Mouse (Mus musculus) limb, embryonic 13.5 days (tissue): Measurements from ENCODE around the gene Zbtb8b. TPM values are rescaled to one million over a fixed set of nuclear protein-coding genes. Genes with fewer than 3 reads are reported as not detected.

Experiments
- ATAC-seq: fragments of 200-750 bp; cut with Nextera tagmentation; 2 replicates; pipeline ENCODE4 v1.8.0; 2017; ENCODE audit warnings: low read depth, moderate number of reproducible peaks, moderate TSS enrichment; ENCODE audit not compliant: low FRiP score
- H3K27ac ChIP-seq: fragments of 300-500 bp; sonication (generic); 2 replicates; pipeline ENCODE4 v1.5.1; 2015; ENCODE audit warnings: inconsistent platforms, mild to moderate bottlenecking, moderate library complexity
- H3K27me3 ChIP-seq: fragments of 300-500 bp; sonication (generic); 2 replicates; pipeline ENCODE4 v1.6.1; 2015; ENCODE audit warnings: mild to moderate bottlenecking, inconsistent platforms
- H3K36me3 ChIP-seq: fragments of 300-500 bp; sonication (generic); 2 replicates; pipeline ENCODE4 v1.6.1; 2015; ENCODE audit warnings: inconsistent platforms, mild to moderate bottlenecking, moderate library complexity
- H3K4me1 ChIP-seq: fragments of 300-500 bp; sonication (generic); 2 replicates; pipeline ENCODE4 v1.6.1; 2015; ENCODE audit warnings: inconsistent platforms
- H3K4me2 ChIP-seq: fragments of 300-500 bp; sonication (generic); replicated peaks from 2 replicates; pipeline ENCODE4 v1.6.1; 2015; ENCODE audit warnings: inconsistent platforms, mild to moderate bottlenecking, moderate library complexity
- H3K4me3 ChIP-seq: fragments of 300-500 bp; sonication (generic); 2 replicates; pipeline ENCODE4 v1.5.1; 2015; ENCODE audit warnings: moderate library complexity, mild to moderate bottlenecking, inconsistent platforms
- H3K9ac ChIP-seq: fragments of 300-500 bp; sonication (generic); 2 replicates; pipeline ENCODE4 v1.6.1; 2015; ENCODE audit warnings: mild to moderate bottlenecking, inconsistent platforms
- H3K9me3 ChIP-seq: fragments of 300-500 bp; sonication (generic); 2 replicates; pipeline ENCODE4 v1.6.1; 2016; ENCODE audit warnings: inconsistent platforms
- WGBS: fragments of 180-500 bp; shearing (Covaris S2); methylation state at CpG from one replicate; pipeline ENCODE4 v1.1.7; 2015; 5-methylcytosine and 5-hydroxymethylcytosine counted together
- polyA plus RNA-seq: library from polyadenylated mRNA; unstranded; fragments of >200 nt; fragmentation: Nextera tagmentation; extraction: Ambion mirVana; gene quantifications from 2 replicates; pipeline ENCODE4 v1.2.1, GENCODE M21; 2015

The Zbtb8b gene
- polyA plus RNA-seq, 1 experiment from 2014 or later: 1.9 TPM

- 90% methylated on average over 3 of the region's 3 CpGs for WGBS
- H3K36me3 ChIP-seq: no peaks in the 10 kb centered on the region
- no peak overlapping the region for H3K4me3 ChIP-seq
- H3K9me3 ChIP-seq: no peaks in the 10 kb centered on the region
- no peak overlapping the region for H3K27ac ChIP-seq
- H3K9ac ChIP-seq: no peak overlapping the region
- no peaks in the 10 kb centered on the region for H3K4me1 ChIP-seq
- no peak for ATAC-seq
- H3K27me3 ChIP-seq: peaks cover 9% of the 10 kb centered on the region
- no peak overlapping the region for H3K4me2 ChIP-seq
Observed at GRCm38 (mm10) chr4:129383586-129383985, 57.1 kb downstream of the Zbtb8b start.

- Histone ChIP-seq H3K36me3 (no peaks in the 10 kb centered on the region), H3K4me1 (no peaks in the 10 kb centered on the region), H3K27me3 (peaks cover 9% of the 10 kb centered on the region), H3K9ac (no peak overlapping the region), H3K27ac (no peak overlapping the region), H3K9me3 (no peaks in the 10 kb centered on the region), H3K4me3 (no peak overlapping the region), H3K4me2 (no peak overlapping the region)
- 94% methylated on average over 2 of the region's 2 CpGs for WGBS
- ATAC-seq: no peak
Observed at GRCm38 (mm10) chr4:129382488-129382887, 58.2 kb downstream of the Zbtb8b start.

GRCm38 (mm10) chr4:129382029-129382428, 58.6 kb downstream of the Zbtb8b start:
- Histone ChIP-seq H3K36me3 (no peaks in the 10 kb centered on the region), H3K27me3 (peaks cover 9% of the 10 kb centered on the region), H3K27ac (no peak overlapping the region), H3K4me2 (no peak overlapping the region), H3K9me3 (no peaks in the 10 kb centered on the region), H3K4me3 (no peak overlapping the region), H3K9ac (no peak overlapping the region), H3K4me1 (no peaks in the 10 kb centered on the region)
- 92% methylated on average over 9 of the region's 9 CpGs for WGBS
- no peak for ATAC-seq

- Histone ChIP-seq H3K9ac (no peak overlapping the region), H3K9me3 (no peaks in the 10 kb centered on the region), H3K27me3 (peaks cover 9% of the 10 kb centered on the region), H3K4me2 (no peak overlapping the region), H3K27ac (no peak overlapping the region), H3K36me3 (no peaks in the 10 kb centered on the region), H3K4me1 (0 out of 2 replicates have a peak, but pooled peaks cover 4% of the 10 kb centered on the region), H3K4me3 (no peak overlapping the region)
- ATAC-seq: no peak
- 71% methylated on average over 8 of the region's 8 CpGs for WGBS
Observed at GRCm38 (mm10) chr4:129381148-129381547, 59.5 kb downstream of the Zbtb8b start.

- Histone ChIP-seq H3K4me3 (no peak overlapping the region), H3K4me1 (peaks cover 10% of the 10 kb centered on the region), H3K9me3 (no peaks in the 10 kb centered on the region), H3K4me2 (no peak overlapping the region), H3K36me3 (no peaks in the 10 kb centered on the region), H3K9ac (no peak overlapping the region), H3K27ac (no peak overlapping the region), H3K27me3 (peaks cover 9% of the 10 kb centered on the region)
- WGBS: 82% methylated on average over 3 of the region's 3 CpGs
- no peak for ATAC-seq
Observed at GRCm38 (mm10) chr4:129379805-129380204, 60.8 kb downstream of the Zbtb8b start.

GRCm38 (mm10) chr4:129377601-129378390, 62.9 kb downstream of the Zbtb8b start, which contains the start of gene Zbtb8a:
Zbtb8a (minus strand) TSS chr4:129378116.
- peak; percentile 57; the same call in 1 of the 2 replicates for ATAC-seq
- Histone ChIP-seq H3K4me1 (peaks cover 17% of the 10 kb centered on the region), H3K9ac (peak within 1 kb of the TSS; percentile 91), H3K9me3 (no peaks in the 10 kb centered on the region), H3K4me2 (peak within 1 kb of the TSS; percentile 75), H3K4me3 (peak within 1 kb of the TSS; percentile 73), H3K36me3 (no peaks in the 10 kb centered on the region), H3K27me3 (peaks cover 9% of the 10 kb centered on the region), H3K27ac (peak within 1 kb of the TSS; percentile 84)
- 2% methylated on average over 58 of the region's 65 CpGs for WGBS

- peak overlapping the region; percentile 91 for H3K9ac ChIP-seq
- H3K4me2 ChIP-seq: peak overlapping the region; percentile 75
- H3K27ac ChIP-seq: peak overlapping the region; percentile 84
- under 1% methylated on average over 67 of the region's 68 CpGs for WGBS
- H3K4me1 ChIP-seq: peaks cover 17% of the 10 kb centered on the region
- no peaks in the 10 kb centered on the region for H3K9me3 ChIP-seq
- H3K27me3 ChIP-seq: peaks cover 9% of the 10 kb centered on the region
- no peaks in the 10 kb centered on the region for H3K36me3 ChIP-seq
- peak; percentile 52; the same call in 1 of the 2 replicates for ATAC-seq
- peak overlapping the region; percentile 73 for H3K4me3 ChIP-seq
Observed at GRCm38 (mm10) chr4:129376961-129377545, 63.6 kb downstream of the Zbtb8b start.

- no peak overlapping the region for H3K4me2 ChIP-seq
- no peak for ATAC-seq
Observed at GRCm38 (mm10) chr4:129375821-129376220, 64.8 kb downstream of the Zbtb8b start.

More at GRCm38 (mm10) chr4:129375821-129376220, 64.8 kb downstream of the Zbtb8b start:
- Histone ChIP-seq H3K27ac (no peak overlapping the region), H3K9ac (no peak overlapping the region), H3K4me1 (peaks cover 17% of the 10 kb centered on the region), H3K9me3 (no peaks in the 10 kb centered on the region), H3K27me3 (peaks cover 9% of the 10 kb centered on the region), H3K4me3 (no peak overlapping the region), H3K36me3 (no peaks in the 10 kb centered on the region)
- 70% methylated on average over 5 of the region's 5 CpGs for WGBS

Other genes with a start within 250 kb of the Zbtb8b start
- 6.1 and 7.9 TPM in 2 replicates for gene C77080, start 179.4 kb downstream of the Zbtb8b start, polyA plus RNA-seq
- gene Sync, start 153.2 kb downstream of the Zbtb8b start, polyA plus RNA-seq: 3.3 TPM in 2 replicates
- gene Rbbp4, start 105.5 kb downstream of the Zbtb8b start, polyA plus RNA-seq: 491 and 502 TPM in 2 replicates
- gene Zbtb8os, start 105.2 kb downstream of the Zbtb8b start, polyA plus RNA-seq: 43.4 and 44.0 TPM in 2 replicates
- 14.6 and 14.8 TPM in 2 replicates for gene Zbtb8a, start 62.7 kb downstream of the Zbtb8b start, polyA plus RNA-seq
- 27.9 and 30.3 TPM in 2 replicates for gene Bsdc1, start 20.7 kb upstream of the Zbtb8b start, polyA plus RNA-seq
- not detected in 2 replicates for gene Tssk3, start 50.2 kb upstream of the Zbtb8b start, polyA plus RNA-seq
- gene Fam229a, start 50.3 kb upstream of the Zbtb8b start, polyA plus RNA-seq: not detected in 2 replicates
- gene Marcksl1, start 72.7 kb upstream of the Zbtb8b start, polyA plus RNA-seq: 957 and 1,008 TPM in 2 replicates
- 244 and 251 TPM in 2 replicates for gene Hdac1, start 101.9 kb upstream of the Zbtb8b start, polyA plus RNA-seq
- 11.1 and 12.1 TPM in 2 replicates for gene Lck, start 132.8 kb upstream of the Zbtb8b start, polyA plus RNA-seq
- gene Fam167b, start 137.7 kb upstream of the Zbtb8b start, polyA plus RNA-seq: 4.5 and 5.1 TPM in 2 replicates
- gene Eif3i, start 159.8 kb upstream of the Zbtb8b start, polyA plus RNA-seq: 285 and 288 TPM in 2 replicates
- gene Tmem234, start 159.8 kb upstream of the Zbtb8b start, polyA plus RNA-seq: 211 and 218 TPM in 2 replicates
- 1.7 and 2.3 TPM in 2 replicates for gene Dcdc2b, start 173.4 kb upstream of the Zbtb8b start, polyA plus RNA-seq
- 28.6 and 30.2 TPM in 2 replicates for gene Iqcc, start 178.2 kb upstream of the Zbtb8b start, polyA plus RNA-seq
- 48.5 and 51.7 TPM in 2 replicates for gene Ccdc28b, start 183.1 kb upstream of the Zbtb8b start, polyA plus RNA-seq
- 97.5 and 102 TPM in 2 replicates for gene Txlna, start 200.2 kb upstream of the Zbtb8b start, polyA plus RNA-seq
- 15.0 and 17.4 TPM in 2 replicates for gene Kpna6, start 231.9 kb upstream of the Zbtb8b start, polyA plus RNA-seq